Mouse (Mus musculus): ENCODE data around the gene Mr1. TPM values are rescaled to one million over a fixed set of nuclear protein-coding genes. Genes with fewer than 3 reads are reported as not detected.

Gene Mr1
- polyA plus RNA-seq, 1 experiment: 13.8 TPM

GRCm38 (mm10) chr1:155169935-155170334 is 23.3 kb upstream of the Mr1 start:
- no peak for TF ChIP-seq CTCF (IDR thresholded peaks at IDR 0.05; ENCODE audit: borderline replicate concordance, insufficient read depth, low read length)
- Histone ChIP-seq H3K4me3 (ENCODE audit: insufficient read depth, low read length) (no peak overlapping the region), H3K27ac (ENCODE audit: insufficient read depth, low read length) (no peak overlapping the region), H3K4me1 (ENCODE audit: control insufficient read depth, insufficient read depth, low read length) (no peaks in the 10 kb centered on the region)

- Histone ChIP-seq H3K27ac (ENCODE audit: insufficient read depth, low read length) (no peak overlapping the region), H3K4me3 (ENCODE audit: insufficient read depth, low read length) (no peak overlapping the region), H3K4me1 (ENCODE audit: control insufficient read depth, insufficient read depth, low read length) (no peaks in the 10 kb centered on the region)
- no peak for TF ChIP-seq POLR2A (IDR thresholded peaks at IDR 0.05; ENCODE audit: low read depth, low read length)
- TF ChIP-seq CTCF (IDR thresholded peaks at IDR 0.05; ENCODE audit: borderline replicate concordance, insufficient read depth, low read length): no peak
Observed at GRCm38 (mm10) chr1:155167453-155167852, 20.8 kb upstream of the Mr1 start.

GRCm38 (mm10) chr1:155158970-155159484 is 12.4 kb upstream of the Mr1 start:
- peak overlapping the region; percentile 8 for H3K27ac ChIP-seq (ENCODE audit: insufficient read depth, low read length)
- TF ChIP-seq POLR2A (IDR thresholded peaks at IDR 0.05; ENCODE audit: low read depth, low read length) (0 out of 2 replicates have a peak, but pooled peaks have one; percentile 2), CTCF (IDR thresholded peaks at IDR 0.05; ENCODE audit: borderline replicate concordance, insufficient read depth, low read length) (no peak)

GRCm38 (mm10) chr1:155158141-155158969 is 11.7 kb upstream of the Mr1 start, which contains the start of gene Stx6:
Gene Stx6, plus strand, starts transcription at chr1:155158715.
- no peak for TF ChIP-seq CTCF (IDR thresholded peaks at IDR 0.05; ENCODE audit: borderline replicate concordance, insufficient read depth, low read length)
- TF ChIP-seq POLR2A (IDR thresholded peaks at IDR 0.05; ENCODE audit: low read depth, low read length): peak; percentile 57

More at GRCm38 (mm10) chr1:155158970-155159484, 12.4 kb upstream of the Mr1 start:
- Histone ChIP-seq H3K4me1 (ENCODE audit: control insufficient read depth, insufficient read depth, low read length) (no peaks in the 10 kb centered on the region; the same call in 1 of the 2 replicates), H3K4me3 (ENCODE audit: insufficient read depth, low read length) (peak overlapping the region; percentile 71)

GRCm38 (mm10) chr1:155153906-155154305 is 7.3 kb upstream of the Mr1 start:
- Histone ChIP-seq H3K4me3 (ENCODE audit: insufficient read depth, low read length) (no peak overlapping the region), H3K27ac (ENCODE audit: insufficient read depth, low read length) (no peak overlapping the region), H3K4me1 (ENCODE audit: control insufficient read depth, insufficient read depth, low read length) (no peaks in the 10 kb centered on the region)
- TF ChIP-seq CTCF (IDR thresholded peaks at IDR 0.05; ENCODE audit: borderline replicate concordance, insufficient read depth, low read length) (no peak), POLR2A (IDR thresholded peaks at IDR 0.05; ENCODE audit: low read depth, low read length) (no peak)

More at GRCm38 (mm10) chr1:155158141-155158969, 11.7 kb upstream of the Mr1 start, which contains the start of gene Stx6:
- Histone ChIP-seq H3K27ac (ENCODE audit: insufficient read depth, low read length) (peak within 1 kb of the TSS; percentile 8), H3K4me1 (ENCODE audit: control insufficient read depth, insufficient read depth, low read length) (no peaks in the 10 kb centered on the region; the same call in 1 of the 2 replicates), H3K4me3 (ENCODE audit: insufficient read depth, low read length) (peak within 1 kb of the TSS; percentile 71)

GRCm38 (mm10) chr1:155150821-155151220 is 4.2 kb upstream of the Mr1 start:
- Histone ChIP-seq H3K4me3 (ENCODE audit: insufficient read depth, low read length) (no peak overlapping the region), H3K4me1 (ENCODE audit: control insufficient read depth, insufficient read depth, low read length) (no peaks in the 10 kb centered on the region), H3K27ac (ENCODE audit: insufficient read depth, low read length) (no peak overlapping the region)
- TF ChIP-seq POLR2A (IDR thresholded peaks at IDR 0.05; ENCODE audit: low read depth, low read length): no peak
- no peak for TF ChIP-seq CTCF (IDR thresholded peaks at IDR 0.05; ENCODE audit: borderline replicate concordance, insufficient read depth, low read length)

GRCm38 (mm10) chr1:155149403-155149802 is 2.8 kb upstream of the Mr1 start:
- peaks cover 3% of the 10 kb centered on the region; the same call in 1 of the 2 replicates for H3K4me1 ChIP-seq (ENCODE audit: control insufficient read depth, insufficient read depth, low read length)
- TF ChIP-seq CTCF (IDR thresholded peaks at IDR 0.05; ENCODE audit: borderline replicate concordance, insufficient read depth, low read length) (no peak), POLR2A (IDR thresholded peaks at IDR 0.05; ENCODE audit: low read depth, low read length) (no peak)
- no peak overlapping the region for H3K27ac ChIP-seq (ENCODE audit: insufficient read depth, low read length)
- H3K4me3 ChIP-seq (ENCODE audit: insufficient read depth, low read length): no peak overlapping the region

- no peak overlapping the region for H3K4me3 ChIP-seq (ENCODE audit: insufficient read depth, low read length)
- no peak overlapping the region for H3K27ac ChIP-seq (ENCODE audit: insufficient read depth, low read length)
- peaks cover 3% of the 10 kb centered on the region; the same call in 1 of the 2 replicates for H3K4me1 ChIP-seq (ENCODE audit: control insufficient read depth, insufficient read depth, low read length)
- no peak for TF ChIP-seq CTCF (IDR thresholded peaks at IDR 0.05; ENCODE audit: borderline replicate concordance, insufficient read depth, low read length)
- TF ChIP-seq POLR2A (IDR thresholded peaks at IDR 0.05; ENCODE audit: low read depth, low read length): no peak
Observed at GRCm38 (mm10) chr1:155147228-155147627, 614 bp upstream of the Mr1 start.

GRCm38 (mm10) chr1:155145620-155146019 is 994 bp downstream of the Mr1 start:
- Histone ChIP-seq H3K4me3 (ENCODE audit: insufficient read depth, low read length) (no peak overlapping the region), H3K27ac (ENCODE audit: insufficient read depth, low read length) (no peak overlapping the region), H3K4me1 (ENCODE audit: control insufficient read depth, insufficient read depth, low read length) (peaks cover 3% of the 10 kb centered on the region; the same call in 1 of the 2 replicates)
- TF ChIP-seq POLR2A (IDR thresholded peaks at IDR 0.05; ENCODE audit: low read depth, low read length): no peak
- TF ChIP-seq CTCF (IDR thresholded peaks at IDR 0.05; ENCODE audit: borderline replicate concordance, insufficient read depth, low read length): no peak

- no peak overlapping the region for H3K4me3 ChIP-seq (ENCODE audit: insufficient read depth, low read length)
- no peak overlapping the region for H3K27ac ChIP-seq (ENCODE audit: insufficient read depth, low read length)
- peaks cover 2% of the 10 kb centered on the region; the same call in 1 of the 2 replicates for H3K4me1 ChIP-seq (ENCODE audit: control insufficient read depth, insufficient read depth, low read length)
- no peak for TF ChIP-seq CTCF (IDR thresholded peaks at IDR 0.05; ENCODE audit: borderline replicate concordance, insufficient read depth, low read length)
- no peak for TF ChIP-seq POLR2A (IDR thresholded peaks at IDR 0.05; ENCODE audit: low read depth, low read length)
Observed at GRCm38 (mm10) chr1:155140076-155140475, 6.5 kb downstream of the Mr1 start.

All from embryonic fibroblast, embryonic 13.5 days (primary cell).